Mouse (Mus musculus) v-Abl transformed pro-B cells (cell line): ENCODE results near the gene Gjd2.

ENCODE experiments used
- in situ Hi-C, 2 experiments: fragments of 400-800 bp; cut with MboI; formaldehyde crosslinking; loops; one replicate each; pipeline ENCODE4 v1.15.1; 2025; ENCODE audit not compliant: unreplicated experiment in 2 of 2

Gjd2 gene

DNA sequence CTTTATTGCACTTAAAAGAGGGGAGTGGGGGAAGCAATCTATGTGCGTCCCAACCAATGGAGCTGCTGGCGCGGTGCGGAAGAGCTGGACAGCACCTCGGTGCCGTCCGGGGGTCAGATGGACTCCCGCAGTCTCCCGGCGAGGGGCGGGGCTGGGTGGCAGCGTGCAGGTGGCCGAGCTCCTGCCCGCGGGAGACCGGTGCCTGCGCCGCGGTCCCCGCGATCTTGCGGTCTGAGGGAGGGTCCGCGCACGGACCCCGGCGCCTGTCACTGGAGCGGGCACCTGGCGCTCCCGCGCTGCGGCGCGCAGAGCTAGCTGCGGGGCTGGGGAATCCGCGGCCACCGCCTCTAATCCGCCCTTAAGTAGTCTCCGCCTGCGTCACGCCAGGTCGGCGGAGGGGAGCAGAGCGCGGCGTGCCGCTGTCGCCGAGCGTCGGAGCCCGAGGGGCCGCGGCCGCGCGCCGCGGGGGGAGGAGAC, at the start of gene Gjd2:
Gene Gjd2, minus strand, starts transcription at position 325 of the 477 bp plus-strand sequence.
- in situ Hi-C loops, result no loop called here

DNA sequence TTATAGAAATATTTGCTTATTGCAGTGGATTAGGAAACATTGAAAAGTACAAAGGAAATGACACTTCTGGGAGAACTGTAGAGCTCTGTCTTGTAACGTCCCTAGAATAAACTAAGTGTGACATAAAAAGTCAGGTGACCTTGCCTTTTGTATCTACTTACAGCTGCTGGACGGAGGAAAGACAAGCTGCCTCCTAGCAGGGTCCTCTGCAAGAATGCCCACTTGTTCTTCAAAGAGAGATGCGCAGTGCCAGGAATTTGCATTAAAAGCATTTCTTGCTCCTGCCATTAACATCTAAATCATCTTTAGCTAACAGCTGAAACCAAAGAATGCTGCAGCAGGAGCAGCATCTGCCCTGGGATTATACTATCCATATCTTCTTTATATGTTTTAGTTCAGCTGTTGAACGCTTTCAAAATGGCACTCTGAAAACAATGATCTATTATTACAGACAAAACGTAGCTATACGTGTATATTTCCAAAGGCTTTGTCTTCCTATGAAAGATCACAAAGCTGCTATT, 46.7 kb upstream of the Gjd2 start:
- in situ Hi-C loops, result no loop called here

DNA sequence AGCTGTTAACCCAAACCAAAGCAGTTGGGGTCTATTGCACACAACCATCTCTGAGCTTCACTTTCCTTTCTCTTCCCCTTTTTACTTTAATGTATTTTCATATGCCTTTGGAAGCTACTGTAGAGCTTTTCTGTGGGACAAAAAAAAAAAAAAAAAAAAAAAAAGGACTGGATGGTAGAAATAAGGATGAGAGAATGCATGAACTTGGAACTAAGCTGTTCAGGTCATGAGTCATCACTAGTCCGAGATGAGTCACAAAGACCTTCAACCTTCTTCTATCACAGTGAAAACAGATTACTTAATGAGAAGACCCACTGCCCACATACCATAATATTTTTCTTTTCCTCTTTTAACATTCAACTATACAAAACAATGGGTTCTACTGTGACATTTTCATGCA, 46.2 kb upstream of the Gjd2 start:
- in situ Hi-C loops, result no loop called here

DNA sequence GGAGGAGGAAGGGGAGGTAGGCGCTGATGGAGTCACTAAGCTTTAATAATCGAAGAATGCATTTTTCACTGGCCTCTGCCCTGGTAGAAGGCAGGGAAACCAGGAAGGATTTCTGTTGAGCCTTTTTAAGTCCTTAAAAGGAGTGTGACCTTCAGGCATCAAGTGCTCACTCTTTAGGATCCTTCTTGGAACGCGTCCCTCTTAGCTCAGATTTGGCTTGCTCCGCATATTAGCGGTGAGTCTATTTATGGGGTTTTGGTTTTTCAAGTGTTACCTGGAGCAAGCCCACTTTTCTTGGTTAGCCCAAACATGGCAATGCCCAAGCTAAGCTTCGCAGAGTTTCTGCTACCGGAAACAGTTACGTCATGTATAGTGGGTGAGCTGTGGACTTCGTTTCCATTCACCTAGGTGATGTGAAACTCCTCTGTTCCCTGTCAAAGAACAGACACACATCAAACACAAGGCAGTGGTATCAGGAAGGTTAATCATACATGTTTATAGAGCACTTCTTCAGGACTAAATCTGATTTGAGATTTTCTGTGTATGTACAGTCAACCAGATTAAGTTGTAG, 44.9 kb upstream of the Gjd2 start:
- in situ Hi-C loops, result no loop called here

DNA sequence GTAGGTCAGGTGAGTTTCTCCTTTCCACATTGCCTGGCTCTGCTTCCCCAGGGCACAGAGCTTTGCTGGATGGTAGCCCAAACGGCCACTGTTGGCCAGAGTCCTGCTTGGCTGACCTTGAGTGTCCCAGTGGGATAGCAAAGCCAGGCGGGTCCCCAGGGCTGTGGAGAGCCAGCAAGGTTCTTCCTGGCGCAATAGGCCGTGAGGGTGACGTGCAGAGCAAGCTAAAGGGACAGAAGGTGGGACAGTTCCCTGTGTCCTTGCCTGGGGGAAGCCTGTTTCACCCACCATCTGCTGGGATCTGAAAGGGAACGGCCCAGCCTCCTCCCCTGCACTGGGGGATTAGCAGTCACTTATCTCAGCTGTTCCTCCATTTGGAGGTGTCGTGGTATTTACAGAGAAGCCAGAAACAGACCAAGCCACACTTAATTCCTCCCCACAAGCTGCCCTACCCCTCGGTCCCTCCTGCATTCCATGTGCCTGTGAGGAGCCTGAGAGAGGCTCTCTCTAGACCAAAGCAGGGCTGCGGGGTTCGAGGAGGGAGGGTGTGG, 44.0 kb upstream of the Gjd2 start:
- in situ Hi-C loops, result no loop called here

DNA sequence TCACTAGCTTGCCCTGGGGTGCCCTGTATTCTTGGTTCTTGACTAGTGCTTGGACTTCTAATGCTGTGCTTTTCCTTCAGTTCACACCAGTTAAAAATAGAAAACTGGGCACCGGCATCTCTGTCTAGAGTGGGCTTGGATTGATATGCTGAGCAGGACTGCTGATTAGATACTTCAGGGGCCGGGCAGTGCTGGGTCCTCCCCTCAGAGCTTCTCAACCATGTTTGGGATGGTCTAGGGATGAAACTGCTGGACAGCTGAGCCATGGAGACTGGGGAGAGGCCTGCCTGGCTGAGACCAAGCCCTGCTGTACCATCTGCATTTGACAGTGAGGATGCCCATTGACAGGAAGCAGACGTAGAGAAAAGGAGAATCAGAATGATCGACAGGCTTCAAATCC, 40.7 kb upstream of the Gjd2 start:
- in situ Hi-C loops, result no loop called here

DNA sequence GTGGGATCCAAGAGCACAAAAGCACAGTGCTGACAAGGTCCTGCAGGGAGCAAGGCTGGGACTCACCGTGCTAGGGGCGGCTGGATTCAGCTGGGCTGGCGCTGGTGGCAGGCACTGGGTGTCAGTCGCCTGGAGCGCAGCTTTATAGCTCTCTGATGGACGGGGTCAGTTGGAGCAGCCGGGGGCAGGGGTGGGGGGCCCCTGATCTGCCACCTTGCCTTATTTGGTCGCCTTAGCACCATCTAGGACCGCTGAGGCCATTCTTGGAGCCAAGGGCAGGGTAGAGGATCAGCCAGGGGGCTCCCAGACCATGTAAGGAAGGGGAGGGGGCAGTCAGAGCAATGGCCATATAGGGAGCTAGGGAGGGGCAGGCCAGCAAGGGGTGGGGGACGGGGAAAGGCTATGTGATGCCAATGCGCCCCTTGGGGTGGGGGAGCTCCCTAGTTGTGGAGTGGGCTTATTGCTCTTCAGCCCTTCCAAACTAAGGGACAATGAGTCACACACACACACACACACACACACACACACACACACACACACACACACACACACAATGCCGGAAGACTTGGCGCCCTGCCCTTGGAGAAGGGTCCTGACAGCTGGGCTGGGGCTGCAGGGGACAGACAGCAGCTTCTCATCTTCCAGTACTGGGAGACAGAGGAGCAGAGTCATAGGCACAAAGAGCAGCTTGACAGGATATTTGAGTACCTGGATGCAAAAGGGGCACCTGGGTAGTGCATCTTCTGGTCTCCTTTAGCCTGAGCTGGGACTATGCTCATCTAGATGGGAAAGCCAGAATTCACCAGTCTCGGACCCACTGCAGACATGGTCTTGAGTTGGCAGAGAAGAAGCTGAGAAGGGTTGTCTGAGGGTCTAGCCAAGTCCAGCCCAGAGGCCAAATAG, 39.5 kb upstream of the Gjd2 start, which contains the start of gene Actc1:
Gene Actc1, minus strand, starts transcription at position 853 of the 903 bp plus-strand sequence.
- in situ Hi-C loops, result no loop called here

DNA sequence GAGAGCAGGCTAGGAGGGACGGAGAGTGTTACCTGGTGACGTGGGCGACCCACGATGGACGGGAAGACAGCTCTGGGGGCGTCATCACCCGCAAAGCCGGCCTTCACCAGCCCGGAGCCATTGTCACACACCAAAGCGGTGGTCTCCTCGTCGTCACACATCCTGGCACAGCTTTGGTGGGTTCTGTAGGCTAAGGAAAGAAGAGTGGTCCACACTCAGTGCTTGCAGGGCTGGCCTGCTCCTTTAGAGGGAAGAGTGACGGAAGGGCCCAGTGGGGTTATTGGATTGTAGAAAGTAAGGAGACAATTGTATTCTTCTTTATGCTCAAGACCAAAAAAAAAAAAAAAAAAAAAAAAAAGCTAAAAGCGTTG, 38.4 kb upstream of the Gjd2 start:
- in situ Hi-C loops, result no loop called here

DNA sequence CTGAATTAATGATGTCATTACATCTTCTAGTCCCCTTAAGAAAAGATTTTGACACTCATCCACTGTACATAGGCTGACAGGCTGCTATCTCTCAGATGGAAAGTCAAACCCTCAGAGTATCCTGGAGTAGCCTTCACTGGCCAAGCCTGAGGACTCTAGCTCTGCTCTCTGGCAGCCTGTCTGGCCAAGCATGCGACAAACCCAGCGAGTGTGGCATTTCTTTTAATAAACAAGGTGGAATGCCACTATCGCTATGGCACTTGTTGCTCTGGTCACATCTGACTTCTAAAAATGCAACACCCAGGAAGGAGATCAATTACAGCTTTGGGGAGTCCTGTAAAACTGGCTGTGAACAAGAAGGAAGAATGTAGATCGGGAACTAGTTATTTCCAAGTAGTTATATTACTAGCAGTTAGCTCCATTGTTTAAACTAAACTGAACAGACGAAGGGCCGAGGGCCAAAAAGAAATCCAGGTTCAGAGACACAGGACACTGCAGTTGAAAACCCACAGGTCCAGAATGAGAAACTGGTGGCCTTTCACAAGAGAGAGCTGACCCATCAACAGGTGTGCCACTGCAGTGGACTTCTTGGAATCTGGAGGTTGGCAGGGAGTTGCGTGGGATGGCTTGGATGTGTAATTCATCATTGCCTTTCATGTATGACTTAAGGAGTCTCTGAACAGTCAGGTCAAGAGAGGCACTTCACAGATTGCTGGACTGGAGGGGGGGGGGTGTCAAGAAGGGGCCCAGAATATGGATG, 37.9 kb upstream of the Gjd2 start:
- in situ Hi-C loops, result no loop called here

DNA sequence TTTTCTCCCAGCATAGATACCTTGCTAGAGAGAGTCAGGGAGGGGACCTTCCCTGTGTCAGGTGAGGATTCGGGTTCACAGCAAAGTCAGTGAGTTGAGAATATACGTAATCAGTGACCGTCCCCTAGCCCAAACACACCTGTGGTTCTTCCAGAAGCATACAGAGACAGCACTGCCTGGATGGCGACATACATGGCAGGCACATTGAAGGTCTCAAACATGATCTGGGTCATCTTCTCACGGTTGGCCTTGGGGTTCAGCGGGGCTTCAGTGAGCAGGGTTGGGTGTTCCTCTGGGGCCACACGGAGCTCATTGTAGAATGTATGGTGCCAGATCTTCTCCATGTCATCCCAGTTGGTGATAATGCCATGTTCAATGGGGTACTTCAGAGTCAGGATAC, 36.7 kb upstream of the Gjd2 start:
- in situ Hi-C loops, result no loop called here

DNA sequence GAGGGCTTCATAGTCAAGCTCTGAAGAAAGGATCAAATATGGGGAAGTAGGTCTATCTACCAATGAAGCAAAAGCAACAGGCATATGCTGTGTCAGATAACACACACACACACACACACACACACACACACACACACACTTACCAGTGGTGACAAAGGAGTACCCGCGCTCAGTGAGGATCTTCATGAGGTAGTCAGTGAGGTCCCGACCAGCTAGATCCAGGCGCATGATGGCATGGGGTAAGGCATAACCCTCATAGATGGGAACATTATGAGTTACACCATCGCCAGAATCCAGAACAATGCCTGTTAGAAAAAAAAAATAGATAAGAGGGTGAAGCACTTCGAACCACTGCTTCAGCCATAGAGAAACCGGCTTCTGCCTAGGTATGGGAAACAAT, 36.0 kb upstream of the Gjd2 start:
- in situ Hi-C loops, result no loop called here

DNA sequence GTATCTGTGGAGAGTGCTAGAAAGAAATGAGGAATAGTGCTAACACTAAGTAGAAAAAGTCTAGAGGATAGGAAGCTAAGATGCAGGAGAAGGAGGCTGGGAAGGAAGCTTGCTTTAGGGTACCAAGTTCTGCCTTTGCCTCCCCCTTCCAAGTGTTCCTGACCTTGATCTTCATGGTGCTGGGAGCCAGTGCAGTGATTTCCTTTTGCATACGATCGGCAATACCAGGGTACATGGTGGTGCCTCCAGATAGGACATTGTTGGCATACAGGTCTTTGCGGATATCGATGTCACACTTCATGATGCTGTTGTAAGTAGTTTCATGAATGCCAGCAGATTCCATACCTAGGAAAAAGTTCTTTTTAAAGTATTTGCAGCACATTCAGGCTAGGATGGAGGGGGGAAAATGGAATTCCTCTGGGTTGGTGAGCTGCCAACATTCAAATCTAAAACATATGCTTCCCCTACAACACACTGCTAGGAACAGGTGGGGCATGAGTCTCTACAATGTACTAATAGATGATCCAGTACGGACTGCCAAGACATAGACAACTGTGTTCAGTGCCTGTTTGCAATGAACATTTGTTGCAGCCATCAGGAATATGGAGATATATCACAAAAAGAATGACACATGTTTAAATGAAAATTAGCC, 34.7 kb upstream of the Gjd2 start:
- in situ Hi-C loops, result no loop called here

DNA sequence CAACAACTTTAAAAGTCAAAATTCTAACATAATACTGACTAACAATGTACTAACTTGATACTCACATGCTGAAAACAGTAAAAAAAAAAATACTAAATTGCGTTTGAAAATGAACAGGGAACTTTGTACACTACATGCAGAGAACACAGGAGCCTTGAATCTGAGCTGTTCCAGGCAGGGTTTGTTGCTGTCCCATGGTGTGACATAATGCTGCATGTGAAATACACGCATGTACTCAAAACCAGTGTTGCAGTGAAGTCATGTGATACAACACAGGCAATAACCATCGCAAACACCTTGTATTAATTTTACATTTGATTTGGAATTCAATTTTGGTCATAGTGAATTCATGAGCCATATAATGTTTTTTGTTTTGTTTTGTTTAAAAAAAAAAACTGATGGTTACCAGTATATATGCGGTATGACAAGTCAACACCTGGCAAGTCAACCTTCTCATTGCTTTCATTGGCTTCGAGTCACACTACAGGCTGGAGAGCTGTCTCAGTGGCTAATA, 32.8 kb upstream of the Gjd2 start:
- in situ Hi-C loops, result no loop called here

DNA sequence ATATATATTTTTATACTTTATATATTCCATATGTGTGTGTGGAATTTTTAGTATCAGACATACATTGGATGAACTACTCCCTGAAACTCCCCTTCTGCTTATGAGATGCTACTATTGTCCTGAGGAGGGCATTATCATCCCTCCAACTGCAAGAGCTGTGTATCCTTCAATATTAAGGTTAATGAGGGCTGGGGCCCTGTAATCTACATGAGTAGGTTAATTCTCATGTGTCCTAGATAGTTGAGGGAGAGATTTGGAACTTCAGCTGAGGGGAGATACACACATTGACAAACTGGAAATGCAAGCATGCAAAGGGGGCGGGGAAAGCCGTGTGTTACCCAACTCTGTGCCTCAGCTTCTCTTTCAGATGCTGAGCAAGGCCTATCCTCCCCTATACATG, 24.5 kb upstream of the Gjd2 start:
- in situ Hi-C loops, result no loop called here

DNA sequence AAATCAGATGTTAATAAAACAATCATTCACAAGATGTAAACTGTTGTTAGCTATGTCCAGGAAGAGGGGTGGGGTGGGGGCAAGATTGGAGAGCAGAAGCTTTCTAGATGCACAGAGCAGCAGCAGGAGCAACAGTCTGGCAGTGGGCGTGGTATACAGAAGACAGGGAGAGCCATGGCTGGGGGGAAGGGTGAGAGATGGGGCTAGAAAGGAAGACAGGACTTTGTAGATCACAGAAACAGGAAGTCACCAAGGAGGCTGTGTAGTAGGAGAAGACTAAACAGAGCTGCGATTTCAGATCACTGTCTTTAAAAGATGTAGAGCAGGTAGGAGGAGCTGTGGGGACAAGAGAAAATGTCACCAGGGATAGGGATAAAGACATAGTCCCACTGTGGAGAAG, 18.8 kb upstream of the Gjd2 start:
- in situ Hi-C loops, result no loop called here

DNA sequence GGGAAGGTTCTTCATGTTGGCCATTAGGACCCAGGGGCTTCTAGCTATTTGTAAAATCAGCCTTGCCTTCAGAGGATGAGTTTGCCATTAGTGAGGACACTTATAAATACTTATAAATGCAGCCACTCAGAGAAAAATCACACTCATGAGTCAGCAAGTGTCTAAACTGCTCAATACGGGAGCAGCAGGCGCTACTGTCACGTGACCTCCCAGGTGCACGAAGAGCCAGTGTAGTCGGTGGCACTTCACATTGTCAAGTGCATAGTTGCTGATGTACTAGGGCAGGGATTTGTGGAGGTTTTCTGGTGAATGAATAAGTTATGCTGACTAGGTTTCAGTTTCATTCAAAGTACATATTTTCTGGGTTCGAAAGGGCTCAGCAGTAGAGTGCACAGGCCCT, 10.0 kb upstream of the Gjd2 start:
- in situ Hi-C loops, result no loop called here

DNA sequence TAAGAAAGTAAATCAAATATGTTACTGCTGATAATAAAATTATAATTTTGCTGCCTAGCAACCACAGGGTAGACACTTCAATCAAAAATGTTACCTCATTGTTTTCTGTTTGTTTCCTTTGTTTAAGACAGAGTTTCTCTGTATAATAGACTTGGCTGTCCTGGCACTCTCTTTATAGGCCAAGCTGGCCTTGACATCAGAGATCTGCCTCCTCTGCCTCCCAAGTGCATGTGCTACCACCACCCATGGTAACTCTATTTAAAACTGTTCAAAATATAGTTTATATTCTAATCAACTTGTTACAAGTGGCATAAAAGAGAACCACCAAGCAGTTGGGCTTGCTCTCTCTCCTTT, 6.8 kb upstream of the Gjd2 start:
- in situ Hi-C loops, result no loop called here

DNA sequence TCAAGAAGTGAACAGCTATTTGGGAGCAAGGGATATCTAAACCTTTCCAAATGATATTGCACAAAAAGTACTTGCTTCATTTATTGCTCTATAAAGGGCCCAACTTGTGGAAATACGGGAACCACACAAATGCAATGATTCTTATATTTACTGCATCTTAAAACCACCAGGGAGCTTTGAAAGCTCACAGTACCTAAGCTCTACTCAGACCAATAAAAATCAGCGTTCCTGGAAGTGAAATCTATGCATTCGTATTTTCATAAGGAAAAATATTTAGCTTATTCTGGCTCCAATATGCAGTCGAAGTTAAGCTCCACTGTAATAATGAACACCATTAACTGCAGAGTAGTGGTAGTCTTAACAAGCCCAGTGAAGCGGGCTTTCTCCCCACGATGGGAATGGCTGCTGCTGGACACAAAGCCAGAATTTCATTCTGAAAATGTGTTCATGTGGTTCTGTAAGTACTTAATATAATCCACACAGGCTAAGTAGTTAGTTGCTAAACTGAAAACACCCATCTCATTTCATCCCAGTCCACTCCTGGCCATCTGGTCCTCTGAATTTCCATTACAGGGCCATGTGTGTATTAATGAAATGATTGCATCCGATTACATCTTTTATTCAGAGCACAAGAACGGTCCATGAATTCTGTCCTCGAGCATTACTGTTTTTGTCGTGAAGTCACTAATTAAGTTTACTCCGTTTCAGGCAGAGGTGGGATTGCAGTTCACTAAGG, 6.2 kb upstream of the Gjd2 start:
- in situ Hi-C loops, result no loop called here

DNA sequence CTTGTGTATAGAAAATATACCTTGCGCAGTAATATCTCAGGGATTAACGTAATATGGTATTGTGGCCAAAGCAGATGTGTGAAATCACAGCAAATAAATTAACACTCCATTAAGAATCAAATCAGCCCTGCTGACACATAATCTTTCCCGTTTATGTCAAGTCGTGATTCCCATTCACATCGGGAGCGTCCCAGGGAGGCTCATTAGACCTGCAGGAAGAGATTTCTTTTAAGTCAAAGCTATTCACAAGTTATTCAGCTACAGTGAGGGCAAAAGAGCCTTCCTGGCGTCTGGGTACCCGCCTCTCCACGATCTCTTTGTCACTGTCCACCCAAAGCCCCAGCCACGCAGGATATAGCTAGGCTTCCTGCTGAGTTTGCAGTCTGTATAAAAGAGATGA, 4.7 kb upstream of the Gjd2 start:
- in situ Hi-C loops, result no loop called here

DNA sequence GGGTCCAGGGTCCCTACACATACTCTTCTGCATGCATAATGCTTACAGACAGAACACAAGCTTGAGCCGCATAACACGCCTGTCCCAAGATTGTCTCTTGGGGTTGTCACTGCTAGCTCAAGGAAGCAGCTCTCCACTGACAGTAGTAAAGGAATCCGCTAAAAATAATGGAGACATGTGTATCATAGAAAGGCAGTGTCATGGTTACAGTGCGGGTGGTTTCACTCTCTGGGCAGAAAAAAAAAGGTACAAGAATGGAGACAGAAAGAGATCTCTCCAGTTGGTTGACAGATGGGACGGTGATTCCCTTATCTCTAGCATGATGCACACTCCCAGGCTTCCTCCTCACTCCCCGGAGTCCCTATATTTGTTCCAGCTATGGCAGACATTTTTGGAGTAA, 1.4 kb upstream of the Gjd2 start:
- in situ Hi-C loops, result no loop called here
